Mouse (Mus musculus): Measurements from ENCODE around the gene S100pbp. TPM values are rescaled to one million over a fixed set of nuclear protein-coding genes. Genes with fewer than 3 reads are reported as not detected.

S100pbp gene
- total RNA-seq, 2 experiments from 2014 or later: 8.4 to 9.2 TPM

- no peak for DNase-seq
These were observed 87.2 kb downstream of the S100pbp start for GRCm38 (mm10) chr4:129102133-129102829.

Other genes with a start within 250 kb of the S100pbp start
- gene Azin2, start 227.3 kb downstream of the S100pbp start, total RNA-seq (2021): 1 to 10 TPM; 2.3 to 3.5 TPM
- gene Ak2, start 197.8 kb downstream of the S100pbp start, total RNA-seq (2021): 10 to 100 TPM; 75.7 to 78.3 TPM
- 10 to 100 TPM; 27.3 to 28.2 TPM for gene Rnf19b, start 131.5 kb downstream of the S100pbp start, total RNA-seq (2021)
- gene Tmem54, start 84.2 kb downstream of the S100pbp start, total RNA-seq (2021): not detected
- under 1 TPM in 1 of 2 experiments, not detected in 1; 0.18 TPM for gene Hpca, start 67.7 kb downstream of the S100pbp start, total RNA-seq (2021)
- 100 to 1,000 TPM; 312 to 343 TPM for gene Fndc5, start 52.7 kb downstream of the S100pbp start, total RNA-seq (2021)
- 10 to 100 TPM; 25.6 to 33.4 TPM for gene Yars, start within 50 bp of the S100pbp start, total RNA-seq (2021)
- 1 to 10 TPM; 2.6 to 3.0 TPM for gene C77080, start 71.7 kb upstream of the S100pbp start, total RNA-seq (2021)
- 10 to 100 TPM; 18.9 to 24.9 TPM for gene Sync, start 97.9 kb upstream of the S100pbp start, total RNA-seq (2021)
- gene Rbbp4, start 145.6 kb upstream of the S100pbp start, total RNA-seq (2021): 10 to 100 TPM; 74.1 to 78.0 TPM
- gene Zbtb8os, start 146.0 kb upstream of the S100pbp start, total RNA-seq (2021): 10 to 100 TPM; 22.4 to 30.2 TPM
- 1 to 10 TPM; 2.9 to 3.0 TPM for gene Zbtb8a, start 188.4 kb upstream of the S100pbp start, total RNA-seq (2021)

Measured in heart, adult 18-20 months (tissue).